Mouse (Mus musculus) mouse trophoblast stem cell (cell line): ENCODE measurements at regions not wholly inside any gene's neighbourhood (a gene's known extent, or its start where the extent isn't known, plus 50 kb on each side); places are given as distances from the start of the nearest gene placed in this dataset.

Experiments
- in situ Hi-C, 2 experiments: fragments of 300-500 bp; cut with MseI, MboI; formaldehyde crosslinking; loops; 2 replicates in 1 of 2; 3 replicates in 1 of 2; pipeline ENCODE4 v1.15.1; 2025

DNA sequence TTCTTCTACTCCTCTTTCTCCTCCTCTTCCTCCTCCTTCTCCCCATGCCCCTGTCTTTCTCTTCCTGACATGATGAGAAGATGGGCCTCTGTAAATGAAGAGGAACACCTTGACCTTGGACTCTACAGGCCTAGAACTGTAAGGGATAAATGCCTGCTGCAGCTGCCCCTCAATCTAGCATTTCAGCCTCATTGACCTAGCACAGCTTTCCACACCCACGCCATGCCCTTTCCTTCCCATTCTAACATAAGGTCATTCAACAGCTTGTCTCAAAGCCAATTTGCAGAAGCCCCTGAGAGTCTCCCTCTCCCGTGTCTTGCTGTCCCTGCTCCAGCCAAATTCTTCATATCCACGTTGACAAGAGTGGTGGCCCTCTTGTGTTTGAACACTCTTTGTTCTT, 63.8 kb upstream of the Dscam start:
- in situ Hi-C loops: no loop called here

DNA sequence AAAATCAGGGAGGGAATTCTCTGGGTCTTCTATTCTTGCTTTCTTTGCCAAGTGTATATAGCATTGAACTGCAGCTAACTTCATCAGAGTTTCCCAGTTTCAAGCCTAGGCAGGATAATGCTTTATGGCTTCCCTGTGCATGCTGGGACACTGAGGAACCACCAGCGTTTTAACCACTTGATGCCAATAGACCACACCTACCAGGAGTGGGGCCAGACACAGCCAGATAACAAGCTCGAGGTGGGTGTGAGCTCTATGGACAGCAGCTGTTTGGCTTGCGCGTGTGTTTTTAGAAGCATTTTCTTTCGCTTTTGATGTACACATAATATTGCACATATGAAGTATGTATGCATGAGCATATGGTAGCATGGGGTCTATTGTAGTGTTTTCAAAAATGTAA, 69.1 kb upstream of the Dscam start:
- in situ Hi-C loops: no loop called here

DNA sequence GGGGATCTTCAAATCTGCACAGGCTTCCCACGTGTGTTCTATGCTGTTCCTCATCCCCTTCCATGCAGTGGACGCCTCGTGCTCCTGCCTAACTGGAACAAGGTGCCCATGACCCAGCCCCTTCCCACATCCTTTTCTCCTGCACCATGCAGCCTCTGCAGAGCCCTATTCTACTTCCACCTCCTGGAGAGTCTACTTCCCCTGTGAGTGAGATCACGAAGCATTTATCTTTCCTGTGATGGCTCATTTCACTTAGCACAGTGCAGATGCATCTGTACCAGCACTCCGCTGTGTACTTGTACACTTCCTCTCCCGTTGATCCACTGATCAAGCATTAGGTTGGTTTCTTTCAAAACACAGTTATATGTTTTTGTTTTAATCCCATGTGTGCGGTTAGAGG, 69.5 kb upstream of the Dscam start:
- in situ Hi-C loops: no loop called here

DNA sequence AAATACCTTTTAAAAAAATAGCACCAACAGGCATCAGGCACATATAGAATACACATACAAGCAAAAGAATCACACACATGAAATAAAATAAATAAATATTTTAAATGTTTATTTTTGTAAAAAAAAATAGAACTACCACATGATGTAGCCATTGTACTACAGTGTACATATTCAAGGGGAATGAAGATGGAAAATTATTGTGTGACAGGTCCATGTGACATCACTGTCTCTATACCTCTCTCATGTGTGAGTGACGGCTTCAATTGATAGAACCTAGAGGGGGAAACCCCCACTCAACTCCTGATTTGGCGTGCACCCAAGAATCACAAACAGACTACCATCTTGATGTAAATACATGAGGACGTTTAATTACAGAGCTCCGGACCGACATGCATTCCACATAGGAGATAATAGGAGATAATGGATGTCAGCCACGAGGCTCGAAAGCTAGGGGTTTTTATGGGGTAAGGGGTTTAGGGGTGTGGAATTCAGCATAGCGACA, 70.4 kb upstream of the Dscam start:
- in situ Hi-C loops: no loop called here

DNA sequence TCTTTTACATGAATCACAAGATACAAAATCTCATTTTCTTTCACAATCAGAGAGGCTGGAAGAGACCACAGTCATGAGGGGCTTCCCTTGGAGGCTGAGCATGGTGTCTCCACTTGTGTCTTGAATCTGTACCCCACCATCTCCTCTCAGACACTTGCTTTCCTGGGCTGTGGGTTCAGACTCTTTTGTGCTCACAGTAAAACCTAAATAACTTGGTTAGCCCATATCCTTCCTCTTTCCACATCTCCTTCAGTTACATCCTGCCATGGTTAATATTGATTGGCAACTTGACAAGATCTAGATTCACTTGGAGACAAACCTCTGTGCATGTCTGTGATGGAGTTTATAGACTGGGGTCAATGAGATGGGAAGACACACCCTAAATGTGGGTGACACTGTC, 71.1 kb upstream of the Dscam start:
- in situ Hi-C loops: no loop called here

DNA sequence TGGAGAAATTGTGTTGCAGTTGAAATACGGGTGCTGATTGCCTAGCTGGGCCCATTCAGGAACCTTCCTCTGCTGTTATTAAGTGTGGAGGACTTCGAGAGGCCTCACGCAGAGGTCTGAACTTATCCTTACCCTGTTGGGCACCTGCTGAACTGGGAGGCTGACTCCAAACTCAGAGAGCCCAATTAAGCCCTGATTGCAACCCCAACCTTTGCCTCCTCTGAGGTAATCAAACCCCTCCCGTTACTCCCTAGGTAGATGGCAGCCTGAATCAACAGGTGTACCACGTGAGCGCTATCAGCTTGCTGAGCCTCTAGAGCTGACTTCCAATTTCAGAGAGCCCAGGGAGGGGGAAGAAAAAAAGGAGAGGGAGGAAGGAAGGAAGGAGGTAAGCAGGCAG, 79.9 kb upstream of the Dscam start:
- in situ Hi-C loops: no loop called here

DNA sequence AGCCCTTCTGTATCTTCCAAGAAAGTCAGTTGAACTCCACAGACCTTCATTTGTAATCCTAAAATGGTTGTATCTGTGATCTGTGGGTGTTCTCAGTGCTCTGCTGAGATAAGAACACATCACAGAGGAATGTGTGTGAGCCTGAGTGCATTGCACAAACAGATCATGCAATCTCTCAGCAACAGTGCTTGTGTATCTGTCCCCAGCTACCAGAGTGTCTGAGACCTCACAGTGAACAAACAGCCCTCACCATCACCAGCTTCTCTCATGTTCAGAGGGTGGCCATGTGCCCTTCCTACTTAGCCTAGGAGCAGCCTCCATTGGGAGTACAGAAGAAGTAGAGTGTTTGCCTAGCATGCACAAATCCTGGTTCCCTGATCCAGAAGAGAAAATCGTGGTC, 82.0 kb upstream of the Dscam start:
- in situ Hi-C loops: no loop called here

DNA sequence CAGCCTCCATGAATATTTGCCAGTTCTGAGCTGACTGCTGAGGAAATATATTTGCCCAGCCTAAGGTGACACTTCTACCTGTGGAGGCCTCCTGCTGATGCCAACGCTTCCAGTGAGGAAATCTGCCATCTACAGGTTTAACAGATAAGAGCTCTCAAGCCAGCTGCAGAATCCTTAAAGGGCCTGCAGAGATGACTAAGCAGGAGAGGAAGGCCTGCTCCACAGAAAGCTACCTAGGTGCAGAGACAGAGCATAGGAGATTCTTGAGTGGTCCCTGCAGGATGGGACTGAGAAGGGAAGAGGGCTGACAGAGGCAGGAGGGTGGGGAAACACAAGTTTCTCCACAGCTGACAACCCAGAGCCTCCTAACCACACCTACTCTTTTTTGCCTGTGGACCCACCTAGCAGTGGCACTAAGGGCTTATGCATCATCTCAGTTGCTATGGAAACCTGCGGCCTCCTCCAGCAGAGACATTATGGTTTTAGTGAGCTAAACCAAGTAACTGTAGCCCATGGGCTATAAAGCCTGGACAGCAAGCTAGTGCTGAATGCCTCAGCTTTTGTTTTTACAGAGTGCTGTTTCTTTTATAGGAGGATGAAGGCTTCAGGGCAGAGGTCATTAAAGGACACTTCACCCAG, 82.6 kb upstream of the Dscam start:
- in situ Hi-C loops: no loop called here

DNA sequence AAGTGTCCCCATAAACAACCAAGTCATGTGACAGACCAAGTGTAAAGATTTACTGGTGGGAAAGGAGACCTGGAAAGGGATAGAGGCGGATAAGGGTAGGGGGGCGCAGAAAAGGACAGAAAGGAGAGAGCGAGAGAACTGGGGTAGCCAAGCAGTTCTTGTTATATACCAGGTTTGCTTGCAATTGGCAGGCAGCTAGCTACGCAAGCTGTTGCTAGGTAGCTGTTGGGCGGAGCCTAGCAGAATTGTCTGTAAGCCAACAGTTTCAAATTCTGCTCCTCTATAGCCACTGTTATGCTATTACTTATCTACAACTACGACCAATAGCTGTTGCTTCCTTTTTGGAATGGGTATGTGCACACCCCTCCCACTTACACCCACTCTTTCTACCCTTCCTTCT, 88.3 kb upstream of the Dscam start:
- in situ Hi-C loops: no loop called here

DNA sequence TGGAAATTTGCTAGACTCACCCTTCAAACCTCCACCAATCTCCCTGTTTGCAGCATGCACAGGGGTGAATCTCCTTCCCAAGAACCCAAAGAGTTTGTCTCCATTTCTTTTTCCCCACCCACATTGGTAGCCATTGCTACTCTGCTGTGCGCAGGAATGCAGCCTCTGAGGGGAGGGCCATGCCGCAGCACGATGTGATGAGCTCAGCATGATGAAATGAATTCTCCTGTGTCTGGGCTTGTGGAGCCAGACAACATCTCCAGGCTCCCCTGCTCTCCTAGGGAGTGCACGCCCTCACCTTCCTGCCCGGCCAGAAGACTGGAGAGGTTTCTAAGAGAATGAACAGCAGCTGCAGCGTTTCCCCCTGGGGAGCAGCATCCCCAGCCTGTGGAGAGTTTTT, 92.9 kb upstream of the Dscam start:
- in situ Hi-C loops: no loop called here

DNA sequence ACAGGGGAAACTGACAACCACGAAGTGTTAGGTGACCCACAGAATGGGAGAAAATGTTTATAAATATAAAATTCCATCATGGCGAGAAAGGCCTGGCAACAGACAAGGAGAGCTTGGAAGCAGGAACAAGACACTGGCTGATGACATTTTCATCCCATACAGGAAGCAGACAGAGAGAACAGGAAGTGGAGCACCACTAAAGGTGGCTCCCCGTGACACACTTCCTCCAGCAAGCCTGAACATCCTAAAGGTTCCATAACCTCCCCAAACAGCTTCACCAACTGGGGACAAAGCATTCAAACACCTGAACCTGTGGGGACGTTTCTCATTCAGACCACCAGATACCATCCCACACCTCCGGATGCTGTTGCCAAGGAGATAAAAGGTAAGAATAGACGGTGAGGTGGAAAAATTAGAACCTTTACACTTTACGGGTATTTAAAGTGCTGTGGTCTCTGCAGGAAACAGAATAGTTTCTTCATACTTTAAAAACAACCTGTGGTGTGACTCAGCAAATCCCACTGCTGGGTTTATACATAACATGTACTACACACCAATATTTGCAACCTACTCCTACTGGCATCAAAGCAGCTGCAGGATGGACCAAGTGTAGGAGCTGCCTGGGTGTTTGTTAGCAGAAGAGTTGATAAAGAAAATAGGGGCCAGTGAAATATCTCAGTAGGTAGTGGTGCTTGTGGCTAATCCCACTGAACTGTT, 86.0 kb upstream of the Bace2 start:
- in situ Hi-C loops: no loop called here

DNA sequence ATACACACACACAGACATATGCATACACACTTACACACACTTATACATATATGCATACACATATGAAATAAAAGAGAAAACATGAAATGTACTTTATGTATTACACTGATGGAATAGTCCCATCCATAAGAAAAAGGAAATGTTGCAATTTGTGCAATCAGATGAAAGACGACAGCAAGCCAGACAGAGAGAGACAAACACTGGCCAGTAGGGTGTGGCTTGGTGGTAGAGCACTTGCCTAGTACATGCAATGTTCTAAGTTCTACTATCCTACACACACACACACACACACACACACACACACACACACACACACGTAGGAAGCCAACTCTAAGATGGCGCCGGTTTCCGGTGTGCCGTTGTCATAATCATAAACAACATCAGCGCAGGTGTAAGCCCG, 85.3 kb upstream of the Bace2 start:
- in situ Hi-C loops: no loop called here

DNA sequence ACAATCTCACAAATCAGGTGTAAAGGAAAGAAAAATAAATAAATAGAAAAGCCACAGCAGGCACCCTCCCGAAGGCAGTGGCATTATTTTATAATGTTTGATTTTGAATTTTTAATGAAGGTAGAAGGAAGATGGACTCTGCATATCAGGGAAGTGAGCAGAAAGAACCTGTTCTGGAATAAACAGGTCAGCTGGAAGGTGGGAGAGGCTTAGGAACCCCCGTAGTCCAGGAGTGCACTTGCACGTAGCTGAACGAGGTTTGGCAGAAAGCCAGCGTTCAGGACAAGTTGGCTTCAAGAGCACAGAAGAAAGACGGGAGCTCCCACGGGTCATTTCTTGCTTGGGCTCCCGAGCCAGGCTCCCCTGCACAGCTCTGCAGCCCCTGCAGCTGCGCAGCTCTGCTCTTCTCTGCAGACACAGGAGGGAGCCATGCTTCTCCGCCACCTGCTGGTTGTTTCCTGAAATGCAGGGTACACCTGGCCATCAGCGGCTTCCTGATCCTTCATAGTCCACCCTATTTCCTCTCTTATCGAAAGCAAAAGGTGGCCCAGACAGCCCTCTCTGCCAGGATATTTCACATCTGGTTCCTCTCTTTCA, 84.4 kb upstream of the Bace2 start:
- in situ Hi-C loops: no loop called here

DNA sequence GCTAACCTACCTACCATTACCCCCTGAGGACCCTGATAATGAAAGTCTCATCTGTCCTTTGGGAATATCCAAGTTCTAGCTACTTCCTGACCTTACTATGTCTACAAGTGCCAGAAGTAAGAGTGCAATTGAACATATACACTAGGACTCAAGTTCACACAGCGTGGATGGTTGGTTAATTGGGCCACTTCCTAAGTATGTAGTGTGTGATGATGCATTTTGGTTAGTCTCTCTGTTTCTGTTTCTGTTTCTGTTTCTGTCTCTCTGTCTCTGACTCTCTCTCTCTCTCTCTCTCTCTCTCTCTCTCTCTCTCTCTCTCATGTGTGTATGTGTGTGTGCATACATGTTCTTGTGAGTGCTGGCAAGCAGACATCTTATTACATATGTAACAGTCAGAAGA, 77.6 kb upstream of the Bace2 start:
- in situ Hi-C loops: loop anchor here (25.0 kb wide), 2 partner anchors 392 to 592 kb away; no protein-coding TSS in a partner anchor

DNA sequence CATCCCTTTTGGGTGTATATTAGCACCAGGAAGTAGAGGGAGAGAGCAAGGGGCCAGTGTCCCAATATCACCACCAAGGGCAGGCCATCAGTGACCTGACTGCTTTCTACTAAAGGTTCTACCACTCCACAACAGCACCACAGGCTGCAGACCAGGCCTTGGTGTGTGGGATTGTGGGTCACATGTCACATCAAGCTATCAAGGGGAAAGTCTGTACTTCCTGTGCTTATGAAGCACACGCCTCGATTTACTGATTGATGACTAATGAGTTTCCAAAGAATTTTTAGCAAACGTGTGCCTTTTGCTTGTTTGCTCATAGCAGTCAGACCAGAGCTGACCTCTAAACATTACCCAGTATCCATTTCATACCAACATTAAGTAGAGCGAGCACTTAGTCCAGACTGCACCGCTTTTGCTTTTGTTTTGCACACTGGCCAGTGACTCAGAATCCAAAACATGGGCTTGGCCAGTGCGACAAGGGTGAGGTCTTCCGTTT, 74.9 kb upstream of the Bace2 start:
- in situ Hi-C loops: loop anchor here (25.0 kb wide), 2 partner anchors 394 to 594 kb away; no protein-coding TSS in a partner anchor

DNA sequence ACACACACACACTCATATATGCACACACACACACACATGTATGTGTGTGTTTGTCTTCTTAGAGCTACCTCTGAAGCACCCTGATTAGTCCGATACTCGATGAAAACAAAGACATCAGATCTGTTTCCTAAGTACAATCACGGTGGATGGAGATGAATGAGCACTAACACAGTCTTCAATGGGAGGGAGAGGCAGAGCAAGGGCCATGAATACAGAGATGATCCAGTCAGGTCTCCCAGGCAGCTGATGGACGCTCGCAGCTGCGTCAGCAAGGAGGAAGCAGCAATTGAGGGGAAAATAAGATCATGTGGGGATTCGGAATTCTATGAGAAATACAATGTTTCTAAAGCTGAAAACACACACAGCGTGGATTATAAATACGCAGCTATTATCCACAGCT, 73.6 kb upstream of the Bace2 start:
- in situ Hi-C loops: loop anchor here (25.0 kb wide), 2 partner anchors 396 to 596 kb away; no protein-coding TSS in a partner anchor

DNA sequence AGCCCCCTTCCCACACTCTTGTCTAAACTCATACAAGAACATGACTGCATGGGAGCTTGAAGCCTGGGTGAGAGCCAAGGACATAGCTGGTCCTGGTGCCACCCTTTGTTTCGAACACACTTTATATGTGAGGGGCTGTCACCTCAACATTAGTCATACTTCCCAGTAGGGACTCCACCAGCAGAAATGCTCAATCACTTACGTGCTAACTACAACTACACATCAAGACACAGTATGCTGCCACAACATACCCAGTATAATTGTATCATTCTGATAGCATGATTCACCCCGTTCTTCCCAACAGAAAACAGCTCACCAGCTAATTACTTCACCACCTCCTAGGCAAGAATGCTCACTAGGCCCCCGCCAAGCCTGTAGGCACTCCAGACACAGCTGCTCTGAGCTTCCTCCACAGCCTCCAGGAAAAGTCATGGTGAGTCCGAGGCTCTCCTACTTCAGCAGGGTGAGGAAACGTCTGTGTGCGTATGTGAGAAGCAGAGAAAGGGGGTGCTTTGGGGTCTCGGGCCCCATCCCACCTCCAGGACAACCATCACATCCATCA, 70.6 kb upstream of the Bace2 start:
- in situ Hi-C loops: loop anchor here (25.0 kb wide), 2 partner anchors 399 to 599 kb away; no protein-coding TSS in a partner anchor

DNA sequence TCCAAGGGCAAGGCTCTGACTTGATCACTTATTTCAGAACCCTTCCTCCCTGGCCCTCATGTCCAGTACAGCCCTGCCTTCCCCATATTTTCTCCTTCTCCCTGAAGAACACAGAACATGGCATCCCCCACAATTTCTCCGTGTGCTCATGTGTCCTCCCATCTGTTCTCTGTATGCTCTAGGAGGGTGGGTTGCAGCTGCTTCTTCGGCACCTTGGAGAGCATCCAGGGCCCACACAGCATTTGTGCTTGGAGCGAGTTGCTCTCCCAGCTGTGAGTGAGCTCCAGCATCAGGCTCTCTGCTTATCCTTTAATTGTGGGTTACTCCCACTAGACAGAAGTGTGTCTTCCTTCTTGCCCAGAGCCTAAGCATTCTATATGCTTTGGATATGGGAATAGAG, 69.8 kb upstream of the Bace2 start:
- in situ Hi-C loops: loop anchor here (25.0 kb wide), 2 partner anchors 399 to 599 kb away; no protein-coding TSS in a partner anchor

DNA sequence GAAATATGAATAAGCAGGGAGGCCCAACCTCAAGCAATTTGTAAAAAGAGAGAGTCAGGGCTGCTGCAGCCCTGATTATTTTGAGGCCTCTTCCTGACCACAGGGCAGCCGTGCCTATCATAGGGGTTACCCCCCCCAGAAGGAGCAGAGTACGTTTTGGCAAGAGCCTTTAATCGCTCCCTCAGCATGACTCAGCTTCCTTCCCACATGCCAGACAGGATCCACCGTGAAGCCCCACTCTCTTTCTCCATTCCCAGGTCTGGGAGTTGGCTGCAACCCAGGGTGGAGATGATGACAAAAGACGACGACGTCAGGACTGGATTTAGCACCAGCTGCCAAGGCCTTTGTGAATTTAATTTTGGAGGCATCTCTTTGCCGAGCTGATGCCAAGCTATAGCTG, 67.9 kb upstream of the Bace2 start:
- in situ Hi-C loops: loop anchor here (25.0 kb wide), 2 partner anchors 401 to 601 kb away; no protein-coding TSS in a partner anchor

DNA sequence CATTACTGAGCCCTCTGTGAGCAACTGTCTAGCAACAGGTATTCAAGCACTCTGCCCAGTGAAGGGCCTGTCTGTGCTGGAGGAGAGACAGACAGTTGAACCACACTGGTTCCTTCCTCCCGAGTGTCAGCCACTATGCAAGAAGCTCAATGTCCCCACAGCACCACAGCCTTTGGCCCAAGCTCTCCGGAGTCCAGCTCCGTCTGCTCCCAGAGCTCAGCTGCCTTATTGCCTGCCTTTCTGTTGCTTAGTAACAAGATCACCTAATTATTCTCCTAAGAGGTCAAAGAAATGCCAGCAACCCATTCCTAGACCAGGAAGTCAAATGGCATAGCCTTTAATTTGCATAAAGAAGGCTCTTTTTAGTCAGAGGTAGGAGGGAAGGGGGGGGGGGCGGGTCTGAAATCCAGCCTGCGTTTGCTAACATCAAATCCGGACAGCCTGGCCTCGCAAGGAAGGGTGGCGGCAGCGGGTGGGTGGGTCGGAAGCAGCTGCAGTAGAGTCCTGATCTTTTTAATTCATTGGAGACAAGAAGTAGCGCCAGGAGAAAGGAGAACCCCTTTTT, 64.0 kb upstream of the Bace2 start:
- in situ Hi-C loops: loop anchor here (25.0 kb wide), 2 partner anchors 405 to 605 kb away; no protein-coding TSS in a partner anchor

DNA sequence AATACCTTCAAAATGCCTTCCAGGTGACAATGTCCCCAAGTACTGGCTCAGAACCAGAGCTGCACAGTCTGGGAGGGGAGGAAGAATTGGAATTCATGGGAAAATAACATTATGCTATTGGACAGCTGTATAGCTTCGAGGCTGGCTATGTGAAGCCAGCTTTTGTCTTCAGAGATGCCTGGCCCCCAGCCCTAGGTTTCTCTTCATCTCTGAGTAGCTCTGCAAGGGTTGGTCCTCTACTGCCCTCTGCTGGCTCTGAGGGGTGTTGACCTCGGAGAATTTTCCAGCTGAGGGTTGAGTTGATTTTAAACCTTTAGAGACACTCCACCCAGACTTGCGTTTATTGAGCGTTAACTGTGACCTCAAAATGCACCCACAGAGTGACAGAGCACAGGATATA, 63.3 kb upstream of the Bace2 start:
- in situ Hi-C loops: loop anchor here (25.0 kb wide), 2 partner anchors 406 to 606 kb away; no protein-coding TSS in a partner anchor

DNA sequence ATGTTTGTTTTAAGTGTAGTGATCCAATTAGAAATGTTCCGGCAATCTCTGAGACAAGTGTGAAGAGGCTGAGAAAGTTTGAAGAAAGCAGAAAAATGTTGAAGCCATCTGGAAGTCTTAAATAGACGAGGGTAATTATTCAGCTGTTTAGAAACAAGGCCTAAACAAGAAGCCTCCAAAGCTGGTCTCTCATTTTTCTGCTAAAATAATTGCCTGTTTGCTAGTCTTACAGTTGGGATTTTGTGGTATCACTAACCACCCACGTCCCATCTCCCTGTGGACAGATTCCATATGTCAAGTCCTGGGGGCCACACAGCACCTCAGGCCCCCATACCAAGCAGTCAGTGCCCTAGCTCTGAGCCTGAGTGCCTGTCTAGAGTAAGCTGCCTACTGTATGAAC, 59.4 kb upstream of the Bace2 start:
- in situ Hi-C loops: loop anchor here (25.0 kb wide), 2 partner anchors 410 to 610 kb away; no protein-coding TSS in a partner anchor
